Mouse (Mus musculus) lung, adult 2 months (tissue): ENCODE measurements around the gene Tmem86b. TPM values are rescaled to one million over a fixed set of nuclear protein-coding genes. Genes with fewer than 3 reads are reported as not detected.

ENCODE experiments used
- DNase-seq: peaks from one replicate; pipeline ENCODE4 v3.0.0; 2022
- H3K4me1 ChIP-seq: fragments of 200-500 bp; 2 replicates; pipeline ENCODE4 v1.6.1; 2011; ENCODE audit warnings: low read length; ENCODE audit not compliant: control insufficient read depth, insufficient read depth
- H3K4me3 ChIP-seq: fragments of 200-500 bp; replicated peaks from 2 replicates; pipeline ENCODE3; 2011; ENCODE audit warnings: low read depth, mild to moderate bottlenecking, control low read depth, low read length; ENCODE audit errors: extremely low read depth
- CTCF ChIP-seq: fragments of 200-500 bp; IDR thresholded peaks from 2 replicates; pipeline ENCODE4 v1.5.1; 2011; ENCODE audit warnings: mild to moderate bottlenecking, low read length, control low read depth; ENCODE audit not compliant: insufficient read depth
- POLR2A ChIP-seq: fragments of 200-500 bp; IDR thresholded peaks from 2 replicates; pipeline ENCODE4 v1.6.1; 2011; ENCODE audit warnings: low read depth, mild to moderate bottlenecking, control low read depth, low read length, borderline replicate concordance; ENCODE audit errors: extremely low read depth
- WGBS: fragments of 180-500 bp; shearing (Covaris S2); methylation state at CpG from one replicate; pipeline ENCODE4 v1.1.7; 2018; 5-methylcytosine and 5-hydroxymethylcytosine counted together
- polyA plus RNA-seq: library from polyadenylated mRNA; depleted of rRNA; stranded (reverse); fragments of >200 nt; gene quantifications from 2 replicates; pipeline ENCODE4 v1.2.3, GENCODE M21; 2012

Tmem86b gene
- polyA plus RNA-seq, 1 experiment: 14.6 TPM

GRCm38 (mm10) chr7:4652726-4653125 is 21.5 kb upstream of the Tmem86b start:
- peaks cover 35% of the 10 kb centered on the region for H3K4me1 ChIP-seq
- TF ChIP-seq CTCF (no peak), POLR2A (no peak)
- DNase-seq: no peak
- 71% methylated on average over 5 of the region's 5 CpGs for WGBS
- H3K4me3 ChIP-seq: no peak overlapping the region

GRCm38 (mm10) chr7:4651581-4651980 is 20.4 kb upstream of the Tmem86b start:
- 42% methylated on average over 8 of the region's 8 CpGs for WGBS
- DNase-seq: no peak
- peaks cover 36% of the 10 kb centered on the region for H3K4me1 ChIP-seq
- TF ChIP-seq POLR2A (no peak), CTCF (no peak)
- no peak overlapping the region for H3K4me3 ChIP-seq

- peaks cover 19% of the 10 kb centered on the region for H3K4me1 ChIP-seq
- no peak for DNase-seq
- no peak overlapping the region for H3K4me3 ChIP-seq
- WGBS: 77% methylated on average over 2 of the region's 2 CpGs
- TF ChIP-seq CTCF (no peak), POLR2A (no peak)
Observed at GRCm38 (mm10) chr7:4647992-4648391, 16.8 kb upstream of the Tmem86b start.

GRCm38 (mm10) chr7:4647291-4647690 is 16.1 kb upstream of the Tmem86b start:
- WGBS: 5% methylated on average over 6 of the region's 6 CpGs
- DNase-seq: no peak

GRCm38 (mm10) chr7:4646806-4647205 is 15.6 kb upstream of the Tmem86b start:
- TF ChIP-seq CTCF: no peak
- TF ChIP-seq POLR2A: no peak
- H3K4me1 ChIP-seq: peaks cover 11% of the 10 kb centered on the region
- DNase-seq: no peak
- WGBS: 91% methylated on average over 3 of the region's 3 CpGs
- H3K4me3 ChIP-seq: no peak overlapping the region

More at GRCm38 (mm10) chr7:4647291-4647690, 16.1 kb upstream of the Tmem86b start:
- no peak overlapping the region for H3K4me3 ChIP-seq
- no peak for TF ChIP-seq CTCF
- no peak for TF ChIP-seq POLR2A
- H3K4me1 ChIP-seq: peaks cover 16% of the 10 kb centered on the region

GRCm38 (mm10) chr7:4643225-4643624 is 12.0 kb upstream of the Tmem86b start:
- WGBS: 84% methylated on average over 6 of the region's 6 CpGs
- peaks cover 10% of the 10 kb centered on the region for H3K4me1 ChIP-seq
- TF ChIP-seq POLR2A (no peak), CTCF (no peak)
- DNase-seq: no peak
- no peak overlapping the region for H3K4me3 ChIP-seq

- 69% methylated on average over 7 of the region's 7 CpGs for WGBS
- DNase-seq: no peak
- Histone ChIP-seq H3K4me3 (no peak overlapping the region), H3K4me1 (no peaks in the 10 kb centered on the region)
- TF ChIP-seq CTCF (no peak), POLR2A (no peak)
Observed at GRCm38 (mm10) chr7:4641956-4642355, 10.7 kb upstream of the Tmem86b start.

- H3K4me1 ChIP-seq: no peaks in the 10 kb centered on the region
- DNase-seq: no peak
- 78% methylated on average over 11 of the region's 11 CpGs for WGBS
- H3K4me3 ChIP-seq: no peak overlapping the region
- TF ChIP-seq POLR2A (no peak), CTCF (no peak)
Observed at GRCm38 (mm10) chr7:4641155-4641554, 9.9 kb upstream of the Tmem86b start.

GRCm38 (mm10) chr7:4636179-4636578 is 5.0 kb upstream of the Tmem86b start:
- WGBS: 67% methylated on average over 4 of the region's 4 CpGs
- TF ChIP-seq POLR2A (no peak), CTCF (no peak)
- Histone ChIP-seq H3K4me1 (no peaks in the 10 kb centered on the region), H3K4me3 (no peak overlapping the region)
- no peak for DNase-seq

- TF ChIP-seq CTCF (no peak), POLR2A (no peak)
- 62% methylated on average over 1 of the region's 1 CpGs for WGBS
- Histone ChIP-seq H3K4me3 (no peak overlapping the region), H3K4me1 (no peaks in the 10 kb centered on the region)
- DNase-seq: no peak
Observed at GRCm38 (mm10) chr7:4630198-4630597, 1.0 kb downstream of the Tmem86b start.
